Mouse (Mus musculus) midbrain, postnatal 0 days (tissue): ENCODE measurements around the gene Rpp25l. TPM values are rescaled to one million over a fixed set of nuclear protein-coding genes. Genes with fewer than 3 reads are reported as not detected.

Experiments used
- ATAC-seq: fragments of 200-750 bp; cut with Nextera tagmentation; 2 replicates; pipeline ENCODE4 v1.8.0; 2017; ENCODE audit warnings: moderate number of reproducible peaks, mild to moderate bottlenecking, moderate TSS enrichment, moderate library complexity; ENCODE audit not compliant: low FRiP score
- DNase-seq: peaks from one replicate; pipeline ENCODE4 v3.0.0-alpha.2; 2015; ENCODE audit warnings: low spot score
- H3K27ac ChIP-seq: fragments of 300-500 bp; sonication (generic); 2 replicates; pipeline ENCODE4 v1.5.1; 2014; ENCODE audit warnings: low read depth, mild to moderate bottlenecking, low read length, mixed read lengths
- H3K27me3 ChIP-seq: fragments of 300-500 bp; sonication (generic); 2 replicates; pipeline ENCODE4 v1.6.1; 2014; ENCODE audit warnings: low read length, control low read depth, mixed read lengths; ENCODE audit not compliant: insufficient read depth
- H3K36me3 ChIP-seq: fragments of 300-500 bp; sonication (generic); 2 replicates; pipeline ENCODE4 v1.6.1; 2014; ENCODE audit warnings: low read length, control low read depth, mixed read lengths; ENCODE audit not compliant: insufficient read depth
- H3K4me1 ChIP-seq: fragments of 300-500 bp; sonication (generic); 2 replicates; pipeline ENCODE4 v1.6.1; 2014; ENCODE audit warnings: mild to moderate bottlenecking, control low read depth, antibody characterized with exemption, low read length, mixed read lengths; ENCODE audit not compliant: insufficient read depth
- H3K4me2 ChIP-seq: fragments of 300-500 bp; sonication (generic); 2 replicates; pipeline ENCODE4 v1.6.1; 2014; ENCODE audit warnings: low read depth, mild to moderate bottlenecking, low read length, mixed read lengths; ENCODE audit not compliant: poor library complexity, severe bottlenecking
- H3K4me3 ChIP-seq: fragments of 300-500 bp; sonication (generic); 2 replicates; pipeline ENCODE4 v1.5.1; 2014; ENCODE audit warnings: low read depth, mild to moderate bottlenecking, low read length, moderate library complexity
- H3K9ac ChIP-seq: fragments of 300-500 bp; sonication (generic); replicated peaks from 2 replicates; pipeline ENCODE4 v1.6.1; 2014; ENCODE audit warnings: mild to moderate bottlenecking, low read length, moderate library complexity, mixed read lengths; ENCODE audit not compliant: poor library complexity, severe bottlenecking
- H3K9me3 ChIP-seq: fragments of 300-500 bp; sonication (generic); 2 replicates; pipeline ENCODE4 v1.6.1; 2016; ENCODE audit warnings: low read length, control low read depth
- CTCF ChIP-seq: IDR thresholded peaks from 2 replicates; pipeline ENCODE4 v1.5.1; 2016; ENCODE audit warnings: antibody characterized with exemption, mild to moderate bottlenecking
- WGBS: fragments of 180-500 bp; shearing (Covaris S2); extraction: QIAGEN DNeasy Blood & Tissue Kit; methylation state at CpG from one replicate; pipeline ENCODE4 v1.1.7; 2014; 5-methylcytosine and 5-hydroxymethylcytosine counted together
- polyA plus RNA-seq: library from polyadenylated mRNA; unstranded; fragments of >200 nt; fragmentation: Nextera tagmentation; extraction: Ambion mirVana; gene quantifications from 2 replicates; pipeline ENCODE4 v1.2.1, GENCODE M21; 2015
- total RNA-seq: library from RNA; depleted of rRNA; stranded (reverse); fragments of >200 nt; gene quantifications from 2 replicates; pipeline ENCODE4 v1.2.3, GENCODE M21; 2014

The Rpp25l gene
- total and polyA plus RNA-seq, 2 experiments from 2014 or later = 39.7 to 44.3 TPM

DNA sequence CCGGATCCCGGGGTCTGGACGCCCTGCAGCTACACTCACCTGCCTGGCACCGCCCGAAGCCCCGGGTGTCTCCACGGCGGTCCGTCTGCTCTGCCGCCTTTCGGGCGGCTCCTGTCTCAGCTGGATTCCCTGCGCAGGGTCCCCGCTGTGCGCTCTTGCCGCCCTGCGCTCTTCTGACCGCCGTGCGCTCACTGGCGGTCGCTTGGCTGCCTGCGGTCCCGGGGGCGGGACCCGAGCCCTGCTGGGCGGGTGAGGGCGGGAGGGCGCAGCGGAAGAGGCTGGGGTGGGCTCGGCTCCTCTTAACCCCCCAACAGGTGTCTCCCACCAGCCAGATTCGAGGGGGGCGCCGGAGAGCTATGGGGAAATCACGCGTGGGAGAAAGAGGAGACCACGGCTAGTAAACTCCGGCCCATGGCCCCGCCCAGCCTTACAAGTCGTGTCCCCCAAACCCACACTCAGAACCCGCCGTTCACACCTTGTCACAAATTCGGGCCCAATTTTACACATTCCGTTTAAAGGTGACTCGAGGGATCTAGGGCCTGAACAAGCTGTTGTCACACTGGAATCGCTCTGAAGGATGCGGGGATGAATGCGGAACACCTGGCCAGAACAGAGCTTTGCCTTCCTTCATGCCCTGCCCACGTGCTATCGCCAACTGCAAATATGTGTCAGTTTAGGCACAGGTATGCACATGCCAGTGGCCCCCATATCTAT lies 17.9 kb upstream of the Rpp25l start, which contains the start of gene Arid3c:
Gene Arid3c (minus strand): TSS at position 91 of the 714 bp plus-strand sequence.
- WGBS = 2% methylated on average over 44 of the region's 50 CpGs
- peak within 1 kb of the TSS; percentile 43 for H3K4me3 ChIP-seq
- ATAC-seq = 0 out of 2 replicates have a peak, but pooled peaks have one; percentile 16
- no peaks in the 10 kb centered on the region for H3K36me3 ChIP-seq
- peaks cover 5% of the 10 kb centered on the region; the same call in 1 of the 2 replicates for H3K4me1 ChIP-seq
- H3K27ac ChIP-seq = no peak within 1 kb of the TSS
- no peaks in the 10 kb centered on the region for H3K9me3 ChIP-seq
- peak; percentile 14 for DNase-seq
- peaks cover 58% of the 10 kb centered on the region for H3K27me3 ChIP-seq
- peak within 1 kb of the TSS; percentile 91 for H3K4me2 ChIP-seq
- no peak for TF ChIP-seq CTCF
- peak within 1 kb of the TSS; percentile 50; the same call in 1 of the 2 replicates for H3K9ac ChIP-seq

DNA sequence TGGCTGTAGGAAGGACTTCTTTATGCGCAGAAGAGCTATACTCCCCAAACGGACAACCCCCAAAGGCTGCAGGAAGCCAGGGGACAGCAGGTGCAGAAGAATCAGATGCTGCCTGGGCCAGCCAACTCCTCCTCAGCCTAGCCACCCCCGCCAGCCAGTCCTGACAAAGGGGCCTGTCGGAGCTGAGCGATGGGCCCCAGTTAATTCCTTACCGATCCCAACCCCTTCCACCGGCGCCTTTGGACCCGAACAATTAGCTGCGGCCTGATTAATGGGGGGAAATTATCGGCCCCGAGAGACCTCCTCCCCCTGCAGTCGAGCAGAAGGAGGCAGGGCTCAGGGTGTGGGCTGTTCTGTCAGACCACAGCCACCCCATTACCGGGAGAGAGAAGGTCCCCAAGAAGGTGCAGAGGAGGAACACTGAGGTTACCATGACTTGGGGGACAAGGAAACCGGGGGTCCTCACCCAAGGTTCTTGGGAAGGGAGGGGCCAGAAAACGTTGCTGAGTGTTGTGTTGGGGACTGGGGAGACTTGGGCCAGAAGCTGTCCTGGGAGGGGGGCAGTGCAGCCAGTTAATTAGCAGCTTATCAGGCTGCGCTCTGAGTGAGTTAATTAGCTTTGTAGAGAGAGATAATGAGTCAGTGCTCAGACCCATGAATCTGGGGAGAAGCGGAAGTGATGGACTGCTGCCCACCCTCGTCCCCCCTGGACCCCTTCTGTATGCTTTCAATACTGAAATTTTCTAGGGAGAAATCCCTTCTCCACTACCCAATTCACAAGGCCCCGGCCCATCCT lies 13.7 kb upstream of the Rpp25l start:
- 14% methylated on average over 20 of the region's 20 CpGs for WGBS
- no peaks in the 10 kb centered on the region for H3K36me3 ChIP-seq
- peaks cover 70% of the 10 kb centered on the region for H3K27me3 ChIP-seq
- no peak for TF ChIP-seq CTCF
- ATAC-seq (no peak), DNase-seq (no peak)
- H3K4me3 ChIP-seq = no peak overlapping the region
- H3K27ac ChIP-seq = no peak overlapping the region
- H3K4me1 ChIP-seq = peaks cover 9% of the 10 kb centered on the region; the same call in 1 of the 2 replicates
- H3K9me3 ChIP-seq = no peaks in the 10 kb centered on the region
- H3K4me2 ChIP-seq = no peak overlapping the region
- H3K9ac ChIP-seq = no peak overlapping the region

- Histone ChIP-seq H3K36me3 (peaks cover 18% of the 10 kb centered on the region), H3K27ac (peak within 1 kb of the TSS; percentile 67; the same call in 1 of the 2 replicates), H3K4me2 (peak within 1 kb of the TSS; percentile 72), H3K4me3 (peak within 1 kb of the TSS; percentile 81), H3K27me3 (peaks cover 38% of the 10 kb centered on the region), H3K9me3 (no peaks in the 10 kb centered on the region), H3K9ac (peak within 1 kb of the TSS; percentile 83), H3K4me1 (peaks cover 9% of the 10 kb centered on the region; the same call in 1 of the 2 replicates)
- TF ChIP-seq CTCF = no peak
- peak; percentile 99 for DNase-seq
- peak; percentile 96 for ATAC-seq
- WGBS = under 1% methylated on average over 27 of the region's 27 CpGs
Observed at GRCm38 (mm10) chr4:41722918-41723351, 9.6 kb upstream of the Rpp25l start, which contains the start of gene Dctn3. Gene Dctn3 (minus strand): TSS chr4:41723170.

DNA sequence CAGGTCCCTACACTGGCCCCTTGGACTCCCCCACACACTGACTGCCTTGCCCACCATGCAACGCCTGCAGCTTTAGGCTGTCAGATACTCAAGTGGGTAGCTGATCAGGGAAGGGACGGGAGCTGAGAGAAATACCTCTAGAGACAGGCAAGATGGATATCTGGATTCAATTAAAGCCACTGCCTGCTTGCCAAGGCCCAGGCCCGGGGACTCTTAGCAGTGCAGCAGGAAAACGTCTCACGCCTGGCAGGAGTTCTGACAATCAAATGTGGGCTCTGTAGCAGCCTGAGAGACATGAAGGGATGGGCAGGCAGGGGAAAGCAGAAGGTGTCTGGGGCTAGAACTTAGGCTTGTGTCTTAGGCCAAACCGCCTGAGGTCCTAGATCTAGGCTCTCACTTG lies 3.5 kb upstream of the Rpp25l start:
- Histone ChIP-seq H3K4me2 (no peak overlapping the region), H3K27me3 (no peaks in the 10 kb centered on the region), H3K4me3 (no peak overlapping the region), H3K27ac (no peak overlapping the region), H3K36me3 (peaks cover 38% of the 10 kb centered on the region), H3K9ac (no peak overlapping the region), H3K9me3 (no peaks in the 10 kb centered on the region), H3K4me1 (peaks cover 14% of the 10 kb centered on the region)
- TF ChIP-seq CTCF = no peak
- WGBS = 71% methylated on average over 6 of the region's 6 CpGs
- ATAC-seq (no peak), DNase-seq (no peak)

GRCm38 (mm10) chr4:41715596-41715995 lies 2.3 kb upstream of the Rpp25l start:
- ATAC-seq (no peak), DNase-seq (peak; percentile 57)
- Histone ChIP-seq H3K27me3 (no peaks in the 10 kb centered on the region), H3K4me3 (no peak overlapping the region), H3K27ac (no peak overlapping the region), H3K9ac (no peak overlapping the region), H3K4me2 (no peak overlapping the region), H3K4me1 (peaks cover 13% of the 10 kb centered on the region), H3K36me3 (peaks cover 38% of the 10 kb centered on the region), H3K9me3 (no peaks in the 10 kb centered on the region)
- WGBS = 86% methylated on average over 5 of the region's 5 CpGs
- TF ChIP-seq CTCF = peak; percentile 77

- Histone ChIP-seq H3K4me2 (no peak overlapping the region), H3K27ac (no peak overlapping the region), H3K9me3 (no peaks in the 10 kb centered on the region), H3K36me3 (peaks cover 37% of the 10 kb centered on the region), H3K27me3 (no peaks in the 10 kb centered on the region), H3K4me3 (no peak overlapping the region), H3K4me1 (peaks cover 13% of the 10 kb centered on the region), H3K9ac (no peak overlapping the region)
- no peak for TF ChIP-seq CTCF
- no peak for DNase-seq
- WGBS = 78% methylated on average over 8 of the region's 8 CpGs
- no peak for ATAC-seq
Observed at GRCm38 (mm10) chr4:41715082-41715481, 1.7 kb upstream of the Rpp25l start.
